Mouse (Mus musculus) heart, postnatal 14 days (tissue): ENCODE results near the gene Lmo1. TPM values are rescaled to one million over a fixed set of nuclear protein-coding genes. Genes with fewer than 3 reads are reported as not detected.
A peak's percentile ranks its signal among the peaks of the same experiment; 100 is the strongest.

ENCODE experiments used
- DNase-seq, 2 experiments: peaks; one replicate each; pipeline ENCODE4 v3.0.0; 2021 to 2022
- intact Hi-C: fragments of 180-260 bp; cut with DNase I; formaldehyde crosslinking; loops from one replicate; pipeline ENCODE4 v1.15.1; 2025
- total RNA-seq, 2 experiments: library from RNA; stranded (reverse); gene quantifications; 2 replicates each; pipeline ENCODE4 v1.2.3; 2021

Lmo1 gene
- total RNA-seq, 2 experiments from 2014 or later = 1.8 to 2.6 TPM

- intact Hi-C loops = no loop called here
Measured at GRCm38 (mm10) chr7:109175670-109176625, 941 bp upstream of the Lmo1 start.

GRCm38 (mm10) chr7:109174337-109174948, 564 bp downstream of the Lmo1 start:
- DNase-seq = peak; percentile 41 to 55
- intact Hi-C loops = loop anchor here (5.0 kb wide), 2 partner anchors 43 to 72 kb away; no protein-coding TSS in a partner anchor

More at GRCm38 (mm10) chr7:109175670-109176625, 941 bp upstream of the Lmo1 start:
- DNase-seq = no peak

GRCm38 (mm10) chr7:109171874-109172273, 3.1 kb downstream of the Lmo1 start:
- intact Hi-C loops = loop anchor here (5.0 kb wide), 2 partner anchors 45 to 70 kb away; no protein-coding TSS in a partner anchor
- DNase-seq = no peak

DNA sequence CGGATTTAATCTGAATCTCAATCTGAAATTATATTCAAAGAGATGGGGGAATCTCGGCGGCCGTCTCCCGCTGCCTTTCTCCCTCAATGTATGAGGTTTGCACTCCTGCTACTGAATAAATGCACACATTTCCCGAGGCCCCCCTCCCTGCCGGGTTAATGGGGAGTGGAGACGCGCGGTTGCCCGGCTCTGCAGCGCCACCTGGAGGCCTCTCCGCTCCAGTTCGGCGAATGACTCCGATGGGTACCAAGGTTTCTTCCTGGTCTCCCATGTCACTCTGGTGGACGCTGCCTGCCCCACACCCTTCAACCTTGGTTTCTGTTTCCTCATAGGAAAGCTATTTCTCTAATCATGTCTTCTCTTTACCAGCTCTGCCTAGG, 4.6 kb downstream of the Lmo1 start:
- peak; percentile 86 to 89 for DNase-seq

DNA sequence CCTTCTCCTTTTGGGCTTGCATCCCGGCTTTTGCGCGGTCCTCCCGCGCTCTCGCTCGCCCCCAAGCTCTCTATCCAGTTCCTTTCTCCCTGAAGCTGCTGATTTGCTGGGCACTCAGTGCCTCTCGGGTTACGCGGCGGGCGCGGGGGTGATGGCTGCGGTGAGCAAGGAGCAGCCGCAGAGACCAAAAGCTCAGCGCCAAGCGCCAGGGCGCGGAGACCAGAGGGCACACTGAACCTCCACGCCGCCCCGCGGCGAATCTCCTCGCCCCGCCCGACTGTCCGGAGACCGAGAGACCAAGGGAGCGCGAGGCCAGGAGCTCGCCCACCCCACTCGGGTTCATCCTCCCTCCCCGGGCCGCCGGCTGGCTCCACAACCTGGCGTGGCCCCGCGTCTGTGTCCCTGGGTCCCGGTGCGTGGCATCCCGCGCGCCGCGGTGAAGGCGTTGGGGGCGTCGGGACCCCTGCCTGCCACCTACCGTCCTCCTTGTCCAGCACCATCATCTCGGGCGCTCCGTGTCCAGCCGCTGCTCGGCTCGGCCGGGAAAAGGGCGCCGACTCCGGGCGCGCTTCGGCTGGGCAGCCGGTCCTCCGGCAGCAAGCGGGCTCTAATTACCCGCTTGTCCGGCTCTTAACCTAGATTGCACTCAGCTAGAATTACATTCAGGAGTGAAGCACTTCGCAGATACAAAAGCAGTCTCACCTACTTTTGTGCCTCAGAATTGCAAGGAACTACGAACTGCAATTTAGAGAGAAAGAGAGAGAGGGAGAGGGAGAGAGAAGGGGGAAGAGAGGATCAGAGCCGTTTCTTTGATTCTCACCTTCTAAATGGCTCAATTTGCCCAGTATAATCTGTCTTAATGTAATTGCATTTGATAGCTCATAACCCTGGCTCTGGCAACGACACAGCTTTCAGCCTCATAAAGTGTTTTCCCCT, 5.2 kb downstream of the Lmo1 start:
- peak; percentile 12 to 28 for DNase-seq
- intact Hi-C loops = loop anchor here (1.0 to 5.0 kb wide), 3 partner anchors 30 to 67 kb away; no protein-coding TSS in a partner anchor

More for the DNA sequence above, 4.6 kb downstream of the Lmo1 start:
- intact Hi-C loops = loop anchor here (1.0 to 5.0 kb wide), 3 partner anchors 31 to 68 kb away; no protein-coding TSS in a partner anchor

DNA sequence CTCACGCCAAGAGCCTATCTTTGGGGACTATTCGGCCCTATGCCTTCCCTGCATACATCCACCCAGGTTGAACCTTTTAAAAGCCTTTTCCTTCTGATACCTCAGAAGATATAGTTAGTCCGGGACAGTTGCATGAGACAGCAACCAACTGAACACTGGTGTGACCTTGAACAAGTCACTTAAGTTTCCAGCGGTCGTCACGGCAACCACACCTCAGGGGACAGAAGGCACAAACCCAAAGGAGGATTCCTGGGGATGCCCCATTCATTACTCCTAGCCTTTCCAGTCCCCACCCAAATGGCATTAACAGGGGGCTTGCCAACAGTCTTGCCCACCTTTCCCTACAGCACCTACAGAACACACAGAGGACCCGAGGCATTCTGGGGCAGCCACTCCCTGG, 6.3 kb downstream of the Lmo1 start:
- DNase-seq = no peak
- intact Hi-C loops = no loop called here

DNA sequence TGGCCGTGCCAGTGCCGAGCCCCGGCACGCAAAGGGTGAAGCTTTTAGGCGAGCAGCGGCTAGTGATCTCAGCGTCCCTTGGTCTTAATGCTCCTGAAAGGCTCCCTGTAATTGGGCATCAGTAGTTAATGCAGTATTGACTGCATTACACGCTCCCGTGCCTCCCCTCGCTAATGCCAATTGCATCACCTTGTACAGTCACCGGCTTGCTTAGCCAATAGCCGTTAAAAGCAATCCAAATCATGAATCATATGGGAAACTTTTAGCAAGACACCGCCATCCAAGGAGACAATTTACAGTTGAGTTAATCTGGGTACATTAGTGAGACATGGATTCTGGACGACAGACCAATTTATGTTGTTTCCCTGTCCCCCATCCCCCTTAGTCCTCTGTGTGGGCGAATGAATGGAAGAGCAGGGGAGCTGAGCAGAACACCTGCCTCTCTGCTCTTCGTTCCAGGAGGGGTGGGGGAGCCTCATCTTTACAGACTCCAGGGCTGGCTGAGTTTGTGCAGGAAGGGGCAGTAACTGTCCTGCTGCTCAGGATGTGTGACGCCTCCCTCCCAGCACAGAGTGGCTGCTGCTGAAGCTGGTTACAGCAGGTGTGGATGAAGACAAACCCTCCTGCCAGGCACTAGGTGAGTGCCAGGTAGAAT, 8.9 kb downstream of the Lmo1 start:
- intact Hi-C loops = no loop called here
- DNase-seq = no peak

DNA sequence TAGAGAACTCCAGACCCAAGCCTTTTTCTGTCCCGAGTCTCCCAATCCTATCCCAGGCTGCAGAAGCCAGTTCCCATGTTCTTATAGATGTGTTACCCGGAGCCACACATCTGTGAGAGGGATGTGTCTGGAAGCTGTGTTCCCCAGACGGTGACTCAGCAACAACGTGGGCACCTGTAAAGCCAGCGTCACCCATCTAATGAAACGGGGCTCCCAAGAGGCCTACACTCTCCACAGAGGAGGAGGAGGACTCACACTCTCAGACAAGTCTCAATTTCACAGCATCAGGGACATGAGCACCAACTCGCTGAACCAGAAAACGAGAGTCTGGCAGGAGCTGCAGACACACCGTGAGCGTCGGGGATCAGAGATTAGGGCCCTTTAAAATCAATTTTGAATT, 20.7 kb downstream of the Lmo1 start:
- intact Hi-C loops = no loop called here
- no peak for DNase-seq

GRCm38 (mm10) chr7:109153538-109153937, 21.5 kb downstream of the Lmo1 start:
- intact Hi-C loops = no loop called here
- no peak for DNase-seq

DNA sequence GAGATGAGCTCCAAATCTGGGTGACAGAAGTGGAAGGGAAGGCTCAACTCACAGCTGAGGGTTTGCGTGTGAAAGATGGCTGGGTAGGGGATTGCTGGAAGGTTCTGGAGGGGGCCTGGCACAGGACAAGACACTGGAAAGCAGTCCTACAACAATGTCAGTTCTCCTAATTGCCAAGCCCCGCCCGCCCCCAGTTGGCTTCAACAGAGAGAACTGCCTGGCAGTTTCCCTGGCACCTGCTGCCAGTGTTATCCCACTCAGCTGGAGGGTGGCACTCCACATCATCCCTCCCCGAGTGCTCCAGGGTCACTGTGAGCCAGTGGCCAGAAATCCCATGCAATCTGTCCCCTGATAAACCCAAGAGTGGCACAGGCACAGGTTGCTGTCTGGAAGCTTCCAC, 23.9 kb downstream of the Lmo1 start:
- DNase-seq = no peak
- intact Hi-C loops = no loop called here

DNA sequence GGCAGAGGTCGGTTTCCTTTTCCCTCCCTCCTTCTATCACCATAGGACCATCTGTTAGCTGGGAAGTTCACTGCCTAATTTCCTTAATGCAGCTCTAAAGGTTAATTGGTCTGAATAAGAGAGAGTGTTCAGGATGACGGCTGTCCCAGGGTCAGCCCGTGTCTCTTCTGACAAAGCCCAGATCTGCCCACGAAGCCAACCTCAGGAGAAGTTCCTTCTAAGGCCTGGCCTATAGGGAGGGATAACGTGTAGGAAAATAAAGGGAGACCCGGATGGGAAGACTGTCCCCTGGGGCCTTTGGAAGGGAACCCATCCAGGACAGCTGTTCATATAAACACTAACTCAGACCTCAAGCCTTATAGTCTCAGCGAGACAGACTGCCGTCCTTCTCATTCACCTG, 29.8 kb downstream of the Lmo1 start:
- intact Hi-C loops = no loop called here
- DNase-seq = peak in 1 of 2 experiments; percentile 19

DNA sequence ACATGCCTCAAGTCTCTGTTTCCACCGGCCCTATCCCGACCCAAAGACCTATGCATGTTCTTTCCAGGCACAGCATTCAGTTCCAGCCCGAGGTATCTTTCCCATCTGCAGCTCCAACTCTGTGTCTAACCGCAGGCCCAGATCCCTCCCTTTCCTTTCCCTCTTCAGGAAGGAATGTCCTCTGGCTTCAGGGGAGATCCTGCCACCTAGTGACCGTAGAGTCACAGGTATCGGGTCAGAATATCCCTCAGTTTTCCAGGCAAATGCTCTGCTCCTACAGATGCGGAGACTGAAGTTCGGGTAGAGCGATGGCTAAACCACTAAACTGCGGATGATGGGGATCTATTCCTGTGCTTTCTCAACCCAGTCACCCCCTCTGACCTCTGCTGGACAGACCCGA, 30.3 kb downstream of the Lmo1 start:
- intact Hi-C loops = no loop called here

DNA sequence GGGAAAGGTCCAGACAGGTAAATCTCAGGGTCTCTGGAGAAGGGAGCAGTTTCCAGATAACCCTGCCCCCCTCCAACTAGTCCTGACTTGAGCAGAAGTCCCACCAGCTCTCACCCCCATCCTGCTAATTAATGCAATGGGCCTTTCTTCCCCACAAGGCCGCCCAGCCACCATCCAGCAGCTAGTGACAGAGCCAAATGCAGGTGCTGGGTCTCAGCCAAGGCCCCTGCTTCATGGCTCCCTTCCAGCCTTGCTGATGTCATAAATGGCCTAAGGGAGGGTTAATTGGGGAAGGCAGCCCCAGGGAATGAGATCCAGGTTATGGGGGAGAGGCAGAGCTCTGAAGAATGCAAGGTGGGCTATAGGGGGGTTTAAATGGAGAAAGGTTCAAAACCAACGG, 32.4 kb downstream of the Lmo1 start:
- DNase-seq = no peak
- intact Hi-C loops = no loop called here

More for the DNA sequence above, 30.3 kb downstream of the Lmo1 start:
- no peak for DNase-seq

- DNase-seq = no peak
- intact Hi-C loops = loop anchor here (2.0 kb wide), 1 partner anchor 283 kb away; no protein-coding TSS in a partner anchor
Measured at GRCm38 (mm10) chr7:109141753-109142152, 33.3 kb downstream of the Lmo1 start.

- intact Hi-C loops = loop anchor here (2.0 kb wide), 1 partner anchor 284 kb away; no protein-coding TSS in a partner anchor
- no peak for DNase-seq
Measured at GRCm38 (mm10) chr7:109141054-109141453, 34.0 kb downstream of the Lmo1 start.

DNA sequence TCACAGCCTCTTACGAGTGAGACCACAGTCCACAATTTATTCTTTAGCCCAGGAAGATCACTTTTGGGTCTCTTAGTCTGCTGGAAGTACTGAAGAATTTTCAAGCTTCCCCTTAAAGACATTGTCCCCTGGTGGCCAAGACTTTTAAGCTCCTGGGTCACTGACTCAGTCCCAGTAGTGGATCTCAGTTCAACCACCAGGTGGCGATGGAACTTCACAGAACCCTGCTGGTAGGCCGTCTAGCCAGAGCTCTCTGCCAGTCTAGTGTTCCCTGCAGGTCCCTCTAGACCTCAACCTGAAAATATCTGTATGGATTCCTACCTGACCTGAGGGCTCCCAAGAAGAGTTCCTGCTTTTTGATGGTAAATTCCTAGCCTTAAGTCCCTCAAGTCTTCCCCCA, 35.6 kb downstream of the Lmo1 start:
- intact Hi-C loops = loop anchor here (1.0 kb wide), 3 partner anchors 31 to 151 kb away; no protein-coding TSS in a partner anchor
- DNase-seq = peak; percentile 85 to 92

DNA sequence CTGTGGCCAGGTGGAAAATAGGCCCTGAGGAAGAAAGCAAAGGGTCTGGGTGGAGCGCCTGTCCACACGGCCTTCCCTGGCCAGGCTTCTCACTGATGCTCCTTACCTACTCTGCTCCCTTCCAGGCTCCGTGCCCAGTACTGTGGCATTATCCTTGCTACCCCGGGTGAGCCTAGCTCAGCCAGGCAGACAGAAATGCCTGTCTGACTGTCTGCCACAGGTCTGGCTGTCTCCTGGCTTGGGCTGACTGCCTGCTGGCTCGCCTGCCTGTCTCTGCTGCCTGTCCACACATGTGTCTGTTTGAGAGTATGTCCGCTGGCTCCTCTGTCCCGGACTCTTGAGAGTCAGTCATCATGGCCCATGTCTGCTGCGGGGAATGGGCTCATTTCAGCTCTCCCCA, 37.6 kb downstream of the Lmo1 start:
- intact Hi-C loops = no loop called here
- peak; percentile 25 to 41 for DNase-seq

DNA sequence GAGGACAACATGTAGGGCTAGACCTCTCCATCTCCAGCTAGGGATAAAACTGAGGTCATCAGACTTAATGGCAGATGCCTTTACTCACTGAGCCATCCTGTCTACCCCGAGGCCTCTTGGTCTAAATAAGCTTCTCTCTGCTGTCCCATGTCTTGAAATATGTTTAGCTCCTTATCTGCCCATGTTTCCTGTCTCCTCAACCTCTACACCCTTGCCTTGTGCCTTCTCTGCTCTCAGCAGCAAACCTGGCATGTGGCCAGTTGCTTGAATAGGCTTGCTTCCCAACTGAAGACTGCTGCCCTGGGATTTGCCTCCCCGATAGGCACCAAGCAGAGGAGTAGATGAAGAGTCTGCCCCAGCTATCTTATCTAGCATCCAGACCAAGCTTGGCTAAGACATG, 43.4 kb downstream of the Lmo1 start:
- intact Hi-C loops = no loop called here
- no peak for DNase-seq

DNA sequence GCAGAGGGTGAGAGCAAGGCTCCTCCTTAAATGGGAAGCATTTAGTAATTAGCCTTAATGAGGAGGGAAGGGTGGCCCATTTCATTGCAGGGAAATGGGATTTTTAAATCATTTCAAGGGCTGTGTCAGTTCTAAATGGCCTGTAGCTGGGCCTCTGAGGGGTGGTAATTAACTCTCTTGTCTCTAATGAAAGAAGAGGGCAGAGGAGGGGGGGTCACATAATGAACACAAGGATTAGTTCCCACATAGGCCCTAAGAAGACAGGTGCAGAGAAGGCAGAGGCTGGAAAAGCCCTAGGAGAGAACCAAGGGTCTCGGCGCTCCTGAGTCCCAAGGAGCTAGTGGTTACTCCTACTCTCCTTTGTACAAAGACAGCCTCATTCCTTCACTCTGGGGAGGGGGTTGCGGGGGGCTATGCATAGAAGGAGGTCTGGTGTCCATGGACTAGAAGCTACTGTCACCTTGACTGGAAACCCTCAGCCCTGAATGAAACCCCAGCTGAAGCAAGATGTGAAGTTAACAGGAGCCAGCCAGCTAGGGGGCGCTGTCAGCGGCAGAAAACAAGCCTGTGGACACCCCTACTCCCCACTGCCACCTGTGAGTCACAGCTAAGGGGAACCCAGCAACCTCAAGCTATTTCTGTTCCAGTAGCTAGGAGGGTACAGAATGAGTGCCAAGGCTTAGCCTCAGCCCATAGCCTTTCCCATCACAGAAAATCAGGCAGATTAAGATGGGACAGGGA, 44.9 kb downstream of the Lmo1 start:
- DNase-seq = no peak
- intact Hi-C loops = no loop called here
